Mouse (Mus musculus): ENCODE data around the gene Fbxo4. TPM values are rescaled to one million over a fixed set of nuclear protein-coding genes. Genes with fewer than 3 reads are reported as not detected.

Fbxo4 gene
- 10 to 100 TPM in 20 of 26 experiments, 1 to 10 TPM in 6; 6.2 to 38.3 (median 17.2) TPM for total RNA-seq (2018; cell fraction: chromatin; rRNA removed)
- 10 to 100 TPM; 11.3 to 18.3 (median 15.4) TPM for total RNA-seq (2018; cell fraction: cytosol; rRNA removed)
- 10 to 100 TPM in 21 of 26 experiments, 1 to 10 TPM in 5; 4.8 to 26.7 (median 14.4) TPM for total RNA-seq (2018; cell fraction: nucleus; rRNA removed)
- 10.2 to 17.3 TPM (median 14.7 TPM) in 3 replicates for polyA plus RNA-seq (2018)

DNA sequence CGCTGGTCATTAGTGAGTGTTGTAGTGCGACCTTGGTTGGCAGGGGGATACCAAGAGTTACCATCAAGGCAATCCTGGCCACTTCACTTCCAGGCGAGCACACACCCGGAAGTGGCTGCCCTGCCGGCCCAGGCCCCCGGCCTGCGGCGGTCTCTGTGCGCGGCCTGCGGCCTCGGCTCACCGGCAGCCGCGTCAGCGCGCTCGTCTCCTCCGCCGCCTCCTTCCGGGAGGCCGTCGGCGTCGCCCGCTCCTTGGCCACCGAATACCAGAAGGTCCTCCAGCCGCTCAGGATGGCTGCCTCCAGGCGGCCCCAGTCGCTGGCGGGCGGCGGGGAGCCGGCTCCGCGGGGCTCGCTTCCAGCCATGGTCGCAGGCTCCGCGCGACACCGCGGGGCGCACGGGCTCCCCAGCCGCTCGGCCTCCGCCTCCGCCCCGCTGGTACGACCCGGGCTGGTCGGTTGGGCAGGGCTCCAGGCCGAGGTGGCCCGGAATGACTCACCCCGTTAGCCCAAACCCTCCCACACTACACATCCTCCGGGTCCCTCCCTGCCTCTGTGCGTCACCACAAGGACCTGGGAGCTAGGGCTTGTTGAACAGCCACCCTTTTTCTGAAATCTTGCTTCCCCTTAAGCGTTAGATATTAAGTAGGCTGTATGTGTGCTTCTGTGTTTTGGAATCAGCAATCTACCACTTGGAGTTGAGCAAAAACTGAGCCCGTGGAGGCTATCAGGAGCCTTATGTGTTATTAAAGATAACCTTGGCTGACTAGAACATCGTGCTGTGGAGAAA is at the start of gene Fbxo4:
Fbxo4 (minus strand) TSS at position 513 of the 788 bp plus-strand sequence.
- H3K79me2 ChIP-seq (ENCODE audit: inconsistent target), result no peaks in the 10 kb centered on the region; the same call in 1 of the 2 replicates
- H3K36me3 ChIP-seq (ENCODE audit: inconsistent target), result peaks cover 20% of the 10 kb centered on the region; the same call in 1 of the 2 replicates
- under 1% methylated on average over 51 of the region's 61 CpGs for WGBS (ENCODE audit: missing documents)
- peak within 1 kb of the TSS; percentile 55 for H3K27ac ChIP-seq
- peak within 1 kb of the TSS; percentile 40 for H3K4me3 ChIP-seq (ENCODE audit: inconsistent target)

- Histone ChIP-seq H3K79me2 (ENCODE audit: inconsistent target) (peaks cover 66% of the 10 kb centered on the region), H3K27ac (no peak overlapping the region), H3K4me3 (ENCODE audit: inconsistent target) (no peak overlapping the region), H3K36me3 (ENCODE audit: inconsistent target) (no peaks in the 10 kb centered on the region)
These were observed 49.6 kb upstream of the Fbxo4 start for GRCm38 (mm10) chr15:4028960-4029359.

- 94% methylated on average over 6 of the region's 6 CpGs for WGBS (ENCODE audit: missing documents)
- no peaks in the 10 kb centered on the region for H3K36me3 ChIP-seq (ENCODE audit: inconsistent target)
- no peak overlapping the region for H3K4me3 ChIP-seq (ENCODE audit: inconsistent target)
- H3K27ac ChIP-seq, result no peak overlapping the region
- peaks cover 60% of the 10 kb centered on the region for H3K79me2 ChIP-seq (ENCODE audit: inconsistent target)
These were observed 49.0 kb upstream of the Fbxo4 start for GRCm38 (mm10) chr15:4028411-4028700.

DNA sequence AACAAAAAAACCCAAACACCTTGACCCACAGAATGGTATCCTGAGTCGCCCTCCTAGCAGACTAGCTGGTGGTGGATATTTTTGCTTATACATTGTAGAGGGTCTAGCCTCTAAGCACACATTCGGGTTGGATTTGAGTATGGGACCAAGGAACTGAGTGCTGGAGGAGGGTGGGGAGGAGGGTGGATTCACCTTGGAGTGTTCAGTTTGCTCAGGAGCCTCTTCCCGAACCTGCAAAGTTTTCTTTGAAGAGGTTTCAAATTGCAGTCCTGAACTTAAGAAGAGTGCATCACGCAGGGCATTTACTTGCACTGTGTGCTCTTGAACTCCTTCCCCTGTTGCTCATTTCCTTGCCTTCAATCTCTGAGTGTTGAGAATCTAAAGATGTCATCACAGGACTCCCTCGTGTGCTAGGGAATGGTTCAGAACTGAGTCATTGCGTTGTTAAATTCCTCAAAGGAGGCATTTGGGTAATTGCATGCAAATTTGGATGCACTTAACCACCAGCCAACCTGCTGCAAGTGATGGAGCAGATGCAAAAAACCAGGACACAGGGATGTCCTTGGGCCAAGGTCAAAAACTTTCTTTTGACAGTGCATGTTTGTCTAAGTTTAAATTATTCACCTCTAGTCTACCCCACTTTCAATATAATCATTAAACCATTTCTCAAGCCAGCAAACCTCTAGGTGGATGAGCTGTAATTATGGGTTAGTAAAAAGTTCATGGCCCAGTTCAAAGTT is 48.5 kb upstream of the Fbxo4 start:
- Histone ChIP-seq H3K27ac (peak overlapping the region; percentile 81), H3K79me2 (ENCODE audit: inconsistent target) (peaks cover 55% of the 10 kb centered on the region), H3K4me3 (ENCODE audit: inconsistent target) (peak overlapping the region; percentile 57), H3K36me3 (ENCODE audit: inconsistent target) (no peaks in the 10 kb centered on the region)
- WGBS (ENCODE audit: missing documents), result 13% methylated on average over 6 of the region's 6 CpGs

DNA sequence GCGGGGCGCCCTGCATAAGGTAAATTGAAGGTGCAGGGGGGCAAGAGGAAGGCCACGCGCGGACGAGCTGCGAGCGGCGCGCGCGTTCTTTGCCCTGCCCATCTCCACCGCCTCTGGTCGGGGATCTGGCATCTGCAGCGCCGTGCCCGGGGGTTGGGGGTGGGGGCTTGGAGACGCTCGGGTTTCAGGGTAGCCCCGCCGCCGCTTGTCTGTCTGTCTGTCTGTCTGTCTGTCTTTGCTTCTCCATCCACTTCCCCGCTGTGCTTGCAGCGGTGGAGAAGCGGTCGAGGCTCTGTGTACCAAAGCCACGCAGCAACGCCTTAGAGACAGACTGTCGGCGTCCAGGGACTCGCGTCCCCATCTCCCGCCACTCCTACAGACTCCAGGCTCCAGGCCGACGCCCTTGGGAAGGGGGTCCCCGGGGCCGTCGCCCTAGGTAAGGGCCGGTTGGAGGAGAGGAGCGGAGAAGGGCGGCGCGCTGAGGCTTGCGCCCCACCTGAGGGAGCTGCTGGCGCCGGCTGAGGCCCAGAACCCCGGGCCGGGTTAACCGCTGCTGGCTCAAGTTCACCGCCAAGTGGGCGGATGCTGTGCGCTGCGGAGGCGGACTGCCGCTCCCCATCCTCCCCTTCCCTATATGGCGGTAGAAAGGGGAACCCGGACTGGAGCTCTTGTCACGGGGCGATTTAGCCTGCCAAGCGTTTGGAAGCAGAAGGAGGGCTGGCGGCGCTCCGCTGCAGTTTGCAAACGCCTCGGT is 47.6 kb upstream of the Fbxo4 start:
- Histone ChIP-seq H3K36me3 (ENCODE audit: inconsistent target) (no peaks in the 10 kb centered on the region), H3K27ac (peak overlapping the region; percentile 81), H3K4me3 (ENCODE audit: inconsistent target) (peak overlapping the region; percentile 57), H3K79me2 (ENCODE audit: inconsistent target) (peaks cover 47% of the 10 kb centered on the region)
- WGBS (ENCODE audit: missing documents), result 2% methylated on average over 52 of the region's 65 CpGs

- Histone ChIP-seq H3K36me3 (ENCODE audit: inconsistent target) (no peaks in the 10 kb centered on the region), H3K27ac (peak within 1 kb of the TSS; percentile 81)
- WGBS (ENCODE audit: missing documents), result 1% methylated on average over 45 of the region's 45 CpGs
These were observed 46.9 kb upstream of the Fbxo4 start, which contains the start of gene Oxct1 for GRCm38 (mm10) chr15:4026231-4026773. Gene Oxct1 (plus strand): TSS chr15:4026383.

DNA sequence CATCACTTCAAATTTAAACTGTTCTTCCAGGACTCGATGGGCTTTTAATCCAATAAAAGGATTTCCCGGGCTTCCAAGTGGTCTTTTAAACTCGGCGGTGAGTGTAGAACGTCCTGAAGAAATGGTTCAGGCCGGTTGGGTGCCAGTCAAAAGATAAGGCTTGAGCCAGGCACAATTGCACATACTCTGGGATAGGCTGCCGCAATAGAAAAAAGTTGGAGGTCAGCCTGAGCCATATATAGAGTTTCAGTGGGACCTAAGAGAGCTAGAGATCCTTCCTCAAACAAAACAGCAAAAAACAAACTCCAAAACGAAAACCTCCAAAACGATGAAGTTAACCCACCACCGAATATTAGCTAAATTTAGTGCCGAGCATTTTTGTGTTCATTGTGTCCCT is 46.1 kb upstream of the Fbxo4 start:
- 74% methylated on average over 10 of the region's 11 CpGs for WGBS (ENCODE audit: missing documents)
- Histone ChIP-seq H3K79me2 (ENCODE audit: inconsistent target) (peaks cover 32% of the 10 kb centered on the region), H3K36me3 (ENCODE audit: inconsistent target) (no peaks in the 10 kb centered on the region), H3K27ac (peak overlapping the region; percentile 68), H3K4me3 (ENCODE audit: inconsistent target) (no peak overlapping the region)

More at GRCm38 (mm10) chr15:4026231-4026773, 46.9 kb upstream of the Fbxo4 start, which contains the start of gene Oxct1:
- Histone ChIP-seq H3K4me3 (ENCODE audit: inconsistent target) (peak within 1 kb of the TSS; percentile 57), H3K79me2 (ENCODE audit: inconsistent target) (peaks cover 40% of the 10 kb centered on the region)

DNA sequence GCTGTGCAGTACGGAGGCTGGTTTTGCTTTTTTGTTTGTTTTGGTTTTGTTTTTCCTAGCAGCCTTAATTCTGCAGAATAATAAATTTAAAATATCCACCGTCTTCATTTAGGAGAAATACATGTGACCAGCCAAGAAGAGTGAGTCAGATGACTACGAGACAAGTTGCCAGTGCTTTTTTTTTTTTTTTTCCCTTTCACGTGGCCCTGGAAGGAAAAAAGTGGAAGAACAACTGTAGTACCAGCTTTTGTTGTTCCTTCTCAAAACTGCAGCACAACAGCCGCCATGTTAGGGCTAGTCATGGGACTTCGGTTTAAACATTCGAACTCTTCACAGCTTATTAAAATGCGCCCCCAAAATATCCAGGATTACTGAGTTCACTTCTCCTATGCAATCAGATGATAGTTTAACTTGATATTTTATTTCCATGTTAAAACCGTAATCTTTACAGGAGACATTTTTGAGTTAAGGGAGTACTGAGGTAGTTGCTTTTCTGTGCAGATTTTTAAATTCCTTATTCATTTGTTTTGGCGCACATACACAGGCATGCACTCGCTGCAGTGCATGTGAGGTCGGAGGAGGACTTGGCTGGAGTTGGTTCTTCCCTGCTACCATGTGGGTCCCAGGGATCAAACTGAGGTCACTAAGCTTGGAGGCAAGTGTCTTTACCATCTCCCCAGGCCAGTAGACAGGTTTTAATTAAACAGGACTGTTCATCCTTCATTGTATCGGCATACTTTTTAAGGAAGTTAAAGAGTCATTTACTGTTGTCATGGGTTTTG is 45.5 kb upstream of the Fbxo4 start:
- Histone ChIP-seq H3K4me3 (ENCODE audit: inconsistent target) (no peak overlapping the region), H3K27ac (peak overlapping the region; percentile 68), H3K79me2 (ENCODE audit: inconsistent target) (peaks cover 26% of the 10 kb centered on the region), H3K36me3 (ENCODE audit: inconsistent target) (no peaks in the 10 kb centered on the region)
- 73% methylated on average over 13 of the region's 13 CpGs for WGBS (ENCODE audit: missing documents)

DNA sequence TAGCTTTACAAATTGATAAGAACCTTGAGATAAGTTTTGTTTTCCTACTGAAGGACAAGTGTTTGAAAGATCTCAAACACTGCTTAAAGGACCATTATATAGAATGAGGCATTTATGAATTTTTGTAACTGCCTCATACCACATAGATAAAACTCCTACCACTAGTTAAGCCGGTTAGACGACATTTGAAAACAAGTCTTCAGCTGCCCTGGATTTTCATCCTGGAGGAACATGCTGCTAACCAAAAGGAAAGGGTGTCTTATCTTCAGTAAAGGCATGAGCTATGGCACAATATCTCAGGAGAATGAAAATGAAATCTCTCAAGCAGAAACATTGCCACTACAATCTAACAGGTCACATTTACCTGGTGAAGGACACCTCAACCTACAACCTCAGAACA is 44.4 kb upstream of the Fbxo4 start:
- Histone ChIP-seq H3K36me3 (ENCODE audit: inconsistent target) (no peaks in the 10 kb centered on the region), H3K27ac (no peak overlapping the region), H3K4me3 (ENCODE audit: inconsistent target) (no peak overlapping the region), H3K79me2 (ENCODE audit: inconsistent target) (peaks cover 14% of the 10 kb centered on the region)
- 100% methylated on average over 2 of the region's 2 CpGs for WGBS (ENCODE audit: missing documents)

DNA sequence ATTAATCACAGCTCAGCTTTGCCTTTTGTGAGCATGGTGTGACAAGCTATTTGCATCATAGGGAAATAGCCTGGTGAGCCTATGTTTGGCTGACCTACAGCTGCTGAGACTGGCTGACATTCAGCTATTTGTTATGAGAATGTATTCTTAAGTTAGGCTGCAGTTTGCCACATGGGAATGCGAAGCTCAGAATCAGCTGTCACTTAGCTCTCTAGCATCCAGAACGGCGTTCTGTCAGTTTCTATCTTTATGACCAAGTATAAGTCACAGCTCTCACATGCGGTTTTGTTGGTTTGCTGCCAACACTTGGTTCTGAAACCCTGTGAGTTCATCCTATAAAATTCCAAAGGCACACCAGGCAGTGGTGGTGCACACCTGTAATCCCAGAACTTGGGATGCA is 41.3 kb upstream of the Fbxo4 start:
- H3K79me2 ChIP-seq (ENCODE audit: inconsistent target), result no peaks in the 10 kb centered on the region
- 87% methylated on average over 4 of the region's 4 CpGs for whole genome bisulfite sequencing (ENCODE audit: missing documents)
- no peak overlapping the region for H3K4me3 ChIP-seq (ENCODE audit: inconsistent target)
- no peaks in the 10 kb centered on the region for H3K36me3 ChIP-seq (ENCODE audit: inconsistent target)
- no peak overlapping the region for H3K27ac ChIP-seq

DNA sequence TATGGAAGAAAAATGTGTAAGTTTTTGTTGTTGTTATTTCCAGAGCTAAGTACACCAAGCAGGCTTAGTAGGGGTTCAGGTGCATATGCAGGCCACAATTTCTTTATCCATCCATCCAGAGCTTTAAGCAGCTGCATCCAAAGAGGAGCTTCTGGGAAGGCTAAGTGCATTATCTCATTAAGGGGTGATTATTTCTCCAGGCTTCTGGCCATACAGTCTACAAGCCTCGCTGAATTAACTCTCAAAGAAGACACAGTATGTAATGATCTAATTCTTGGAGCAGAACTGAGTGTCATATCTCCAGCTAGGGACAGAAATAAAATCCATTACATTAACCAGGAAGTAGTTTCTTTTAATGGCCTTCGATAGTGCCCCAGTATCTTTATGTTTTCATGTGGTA is 34.5 kb upstream of the Fbxo4 start:
- WGBS (ENCODE audit: missing documents), result 100% methylated on average over 2 of the region's 2 CpGs
- H3K4me3 ChIP-seq (ENCODE audit: inconsistent target), result no peak overlapping the region
- H3K36me3 ChIP-seq (ENCODE audit: inconsistent target), result no peaks in the 10 kb centered on the region
- no peak overlapping the region for H3K27ac ChIP-seq
- H3K79me2 ChIP-seq (ENCODE audit: inconsistent target), result no peaks in the 10 kb centered on the region

DNA sequence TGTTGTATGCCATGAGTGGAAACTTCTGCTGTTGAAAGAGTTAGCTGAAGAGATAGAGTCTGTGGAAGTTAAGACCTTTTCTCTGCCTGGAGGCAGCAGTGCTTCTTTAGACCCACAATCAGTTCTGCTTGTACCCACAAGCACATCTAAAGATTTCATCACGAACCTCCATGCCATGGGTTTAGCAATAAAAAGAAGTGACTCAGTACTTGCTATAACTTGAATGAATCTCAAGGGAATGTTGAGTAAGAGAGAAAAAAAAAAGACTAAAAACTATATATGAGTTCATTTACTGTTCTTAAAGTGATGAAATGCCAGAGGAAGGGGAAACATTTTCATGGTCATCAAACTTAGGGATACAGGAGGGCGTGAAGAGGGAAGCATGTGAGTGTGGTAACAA is 21.2 kb upstream of the Fbxo4 start:
- Histone ChIP-seq H3K79me2 (ENCODE audit: inconsistent target) (no peaks in the 10 kb centered on the region), H3K27ac (no peak overlapping the region), H3K36me3 (ENCODE audit: inconsistent target) (no peaks in the 10 kb centered on the region), H3K4me3 (ENCODE audit: inconsistent target) (no peak overlapping the region)
- WGBS (ENCODE audit: missing documents), result 33% methylated on average over 2 of the region's 2 CpGs

DNA sequence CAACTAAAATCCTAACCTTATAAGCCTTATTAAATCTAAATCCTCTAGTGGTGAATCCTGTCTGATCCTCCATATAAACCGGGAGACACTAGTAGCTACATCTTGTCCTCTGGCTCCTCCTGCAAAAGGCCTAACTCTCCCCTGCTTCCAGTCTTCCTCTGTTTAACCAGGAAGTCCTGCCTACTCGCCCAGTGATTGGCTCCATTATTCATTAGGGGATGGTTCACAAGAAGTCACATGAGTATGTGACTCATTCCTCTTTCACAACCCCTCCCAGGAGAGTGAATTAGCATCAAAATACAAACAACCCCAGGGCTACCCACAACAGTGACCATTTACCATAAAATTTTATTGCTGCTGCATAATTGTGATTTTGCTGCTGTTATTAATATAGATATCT is 19.8 kb upstream of the Fbxo4 start:
- no peak overlapping the region for H3K4me3 ChIP-seq (ENCODE audit: inconsistent target)
- 90% methylated on average over 2 of the region's 2 CpGs for WGBS (ENCODE audit: missing documents)
- H3K79me2 ChIP-seq (ENCODE audit: inconsistent target), result peaks cover 10% of the 10 kb centered on the region
- no peaks in the 10 kb centered on the region for H3K36me3 ChIP-seq (ENCODE audit: inconsistent target)
- H3K27ac ChIP-seq, result no peak overlapping the region
